In genomic region chr4:155130616-155131015, GRCm38 (mm10) we compare ENCODE assay signal across 10 mouse cellular contexts. TPM values are rescaled to one million over a fixed set of nuclear protein-coding genes. Genes with fewer than 3 reads are reported as not detected.
A peak's percentile ranks its signal among the peaks of the same experiment; 100 is the strongest.
DNase-seq lines count a peak whose midpoint lies in the region; ATAC-seq and TF ChIP-seq lines count a peak whose summit lies in the region.
"Had no signal": no experiment of that assay in that cellular context is flagged by ENCODE, and none has a peak within 500 bp of the region (broad histone marks: within the 10 kb centered on the region; RNA-seq: fewer than 3 reads in every experiment).

No protein-coding gene starts in this region.

- WGBS in embryonic facial prominence, embryonic 12.5 days: 57% methylated on average over 7 of the region's 7 CpGs
- 78% methylated on average over 7 of the region's 7 CpGs for WGBS in embryonic facial prominence, embryonic 10.5 days
- 71% methylated on average over 7 of the region's 7 CpGs for WGBS in forebrain, embryonic 16.5 days
- 67% methylated on average over 7 of the region's 7 CpGs for WGBS in olfactory bulb, adult 2 months

- H3K9ac ChIP-seq in embryonic facial prominence, embryonic 12.5 days: no peak overlapping the region
- no peak overlapping the region; the same call in 1 of the 2 replicates for H3K9ac ChIP-seq in forebrain, embryonic 16.5 days (replicated peaks; ENCODE audit: low read depth, low read length)

- peaks cover 45% of the 10 kb centered on the region for H3K4me1 ChIP-seq in embryonic facial prominence, embryonic 12.5 days
- peaks cover 80% of the 10 kb centered on the region for H3K4me1 ChIP-seq in embryonic facial prominence, embryonic 10.5 days
- H3K4me1 ChIP-seq in forebrain, embryonic 16.5 days (replicated peaks; ENCODE audit: control insufficient read depth, insufficient read depth, low read length): peaks cover 40% of the 10 kb centered on the region
- H3K4me1 ChIP-seq in olfactory bulb, adult 2 months (ENCODE audit: control insufficient read depth, insufficient read depth, low read length): peaks cover 86% of the 10 kb centered on the region

- no peaks in the 10 kb centered on the region for H3K9me3 ChIP-seq in embryonic facial prominence, embryonic 12.5 days
- no peaks in the 10 kb centered on the region for H3K9me3 ChIP-seq in embryonic facial prominence, embryonic 10.5 days
- H3K9me3 ChIP-seq in forebrain, embryonic 16.5 days (ENCODE audit: control insufficient read depth, low read length): no peaks in the 10 kb centered on the region
- H3K9me3 ChIP-seq: limb, embryonic 12.5 days; midbrain, embryonic 10.5 days had no signal

- no peak overlapping the region for H3K4me3 ChIP-seq in embryonic facial prominence, embryonic 12.5 days
- H3K4me3 ChIP-seq in embryonic facial prominence, embryonic 10.5 days: no peak overlapping the region
- H3K4me3 ChIP-seq in layer of hippocampus, adult 2 months: no peak overlapping the region
- no peak overlapping the region for H3K4me3 ChIP-seq in forebrain, embryonic 16.5 days (replicated peaks; ENCODE audit: low read length)
- H3K4me3 ChIP-seq in olfactory bulb, adult 2 months (ENCODE audit: insufficient read depth, low read depth, low read length): no peak overlapping the region
- H3K4me3 ChIP-seq: limb, embryonic 12.5 days; midbrain, embryonic 10.5 days had no signal

- H3K4me2 ChIP-seq in embryonic facial prominence, embryonic 12.5 days (replicated peaks): no peak overlapping the region
- no peak overlapping the region for H3K4me2 ChIP-seq in forebrain, embryonic 16.5 days (ENCODE audit: low read length)
- H3K4me2 ChIP-seq: limb, embryonic 12.5 days had no signal

- no peak for TF ChIP-seq CTCF in layer of hippocampus, adult 2 months (conservative IDR thresholded peaks at IDR 0.05)
- TF ChIP-seq CTCF in olfactory bulb, adult 2 months (IDR thresholded peaks at IDR 0.05; ENCODE audit: insufficient read depth, low read depth, low read length): no peak

- H3K27ac ChIP-seq in embryonic facial prominence, embryonic 12.5 days: peak overlapping the region; percentile 64
- H3K27ac ChIP-seq in embryonic facial prominence, embryonic 10.5 days (replicated peaks): no peak overlapping the region
- peak overlapping the region; percentile 88 for H3K27ac ChIP-seq in layer of hippocampus, adult 2 months
- H3K27ac ChIP-seq in forebrain, embryonic 16.5 days (ENCODE audit: low read length): peak overlapping the region; percentile 60
- peak overlapping the region; percentile 88 for H3K27ac ChIP-seq in olfactory bulb, adult 2 months (ENCODE audit: insufficient read depth, low read depth, low read length)

- H3K36me3 ChIP-seq in embryonic facial prominence, embryonic 12.5 days: no peaks in the 10 kb centered on the region
- no peaks in the 10 kb centered on the region for H3K36me3 ChIP-seq in embryonic facial prominence, embryonic 10.5 days (replicated peaks)
- H3K36me3 ChIP-seq in forebrain, embryonic 16.5 days (ENCODE audit: control insufficient read depth, insufficient read depth): no peaks in the 10 kb centered on the region
- H3K36me3 ChIP-seq: limb, embryonic 12.5 days; midbrain, embryonic 10.5 days had no signal

- no peak for DNase-seq in embryonic facial prominence, embryonic 10.5 days (ENCODE audit: low spot score)
- no peak for DNase-seq in layer of hippocampus, adult 2 months (ENCODE audit: low spot score in 2 of 2)
- DNase-seq in layer of hippocampus, postnatal 10 days (ENCODE audit: low spot score in 2 of 2): no peak
- no peak for DNase-seq in frontal cortex, postnatal 36 days (ENCODE audit: low spot score in 2 of 2)

- no peak for ATAC-seq in embryonic facial prominence, embryonic 12.5 days (ENCODE audit: insufficient number of reproducible peaks, insufficient read depth, low FRiP score, low TSS enrichment)
- no peak for ATAC-seq in forebrain, embryonic 16.5 days
- no peak for ATAC-seq in CD4-positive, CD25-positive, alpha-beta regulatory T cell, adult 4 months

- no peaks in the 10 kb centered on the region for H3K27me3 ChIP-seq in embryonic facial prominence, embryonic 12.5 days
- no peaks in the 10 kb centered on the region; the same call in 1 of the 2 replicates for H3K27me3 ChIP-seq in embryonic facial prominence, embryonic 10.5 days (replicated peaks; ENCODE audit: low read depth, poor library complexity, severe bottlenecking)
- H3K27me3 ChIP-seq in forebrain, embryonic 16.5 days (replicated peaks; ENCODE audit: control insufficient read depth, insufficient read depth, low read length): no peaks in the 10 kb centered on the region

- TF ChIP-seq POLR2A in olfactory bulb, adult 2 months (IDR thresholded peaks at IDR 0.05; ENCODE audit: insufficient read depth, low read depth, low read length): no peak

RNA-seq across cellular contexts. Expression of gene Morn1, which starts 44.2 kb away (rescaled TPM):
- polyA plus RNA-seq in embryonic facial prominence, embryonic 12.5 days (2016; fragmentation: Nextera tagmentation; extraction: Ambion mirVana): 5.1 and 7.7 TPM in 2 replicates
- 4.3 and 5.4 TPM in 2 replicates for polyA plus RNA-seq in embryonic facial prominence, embryonic 10.5 days (2016; fragmentation: Nextera tagmentation; extraction: Ambion mirVana)
- total RNA-seq in layer of hippocampus, adult 2 months (2021): 10 to 100 TPM; 11.8 to 14.0 TPM
- 10 to 100 TPM; 17.8 to 20.6 TPM for total RNA-seq in layer of hippocampus, postnatal 10 days (2021)
- 6.0 and 10.7 TPM in 2 replicates for polyA plus RNA-seq in forebrain, embryonic 16.5 days (2015; fragmentation: Nextera tagmentation; extraction: Ambion mirVana)
- not detected in 2 replicates for polyA plus RNA-seq in olfactory bulb, adult 2 months (2012; ENCODE audit: insufficient read depth, insufficient read length, low replicate concordance, missing spikeins)
- polyA plus RNA-seq in CD4-positive, CD25-positive, alpha-beta regulatory T cell, adult 4 months (2017; shearing (Covaris generic)): 1 to 10 TPM; 1.9 to 4.5 TPM

RNA-seq across cellular contexts. Expression of gene Rer1, which starts 44.4 kb away (rescaled TPM):
- polyA plus RNA-seq in embryonic facial prominence, embryonic 12.5 days (2016; fragmentation: Nextera tagmentation; extraction: Ambion mirVana): 139 and 143 TPM in 2 replicates
- 128 and 134 TPM in 2 replicates for polyA plus RNA-seq in embryonic facial prominence, embryonic 10.5 days (2016; fragmentation: Nextera tagmentation; extraction: Ambion mirVana)
- 10 to 100 TPM; 60.6 to 63.0 TPM for total RNA-seq in layer of hippocampus, adult 2 months (2021)
- 10 to 100 TPM; 67.0 to 69.1 TPM for total RNA-seq in layer of hippocampus, postnatal 10 days (2021)
- 125 and 133 TPM in 2 replicates for polyA plus RNA-seq in forebrain, embryonic 16.5 days (2015; fragmentation: Nextera tagmentation; extraction: Ambion mirVana)
- not detected in 2 replicates for polyA plus RNA-seq in olfactory bulb, adult 2 months (2012; ENCODE audit: insufficient read depth, insufficient read length, low replicate concordance, missing spikeins)
- polyA plus RNA-seq in CD4-positive, CD25-positive, alpha-beta regulatory T cell, adult 4 months (2017; shearing (Covaris generic)): 100 to 1,000 TPM in 1 of 2 experiments, 10 to 100 TPM in 1; 84.8 to 110 TPM
